25 mouse cellular contexts compared by ENCODE assay signal in the genomic region with DNA sequence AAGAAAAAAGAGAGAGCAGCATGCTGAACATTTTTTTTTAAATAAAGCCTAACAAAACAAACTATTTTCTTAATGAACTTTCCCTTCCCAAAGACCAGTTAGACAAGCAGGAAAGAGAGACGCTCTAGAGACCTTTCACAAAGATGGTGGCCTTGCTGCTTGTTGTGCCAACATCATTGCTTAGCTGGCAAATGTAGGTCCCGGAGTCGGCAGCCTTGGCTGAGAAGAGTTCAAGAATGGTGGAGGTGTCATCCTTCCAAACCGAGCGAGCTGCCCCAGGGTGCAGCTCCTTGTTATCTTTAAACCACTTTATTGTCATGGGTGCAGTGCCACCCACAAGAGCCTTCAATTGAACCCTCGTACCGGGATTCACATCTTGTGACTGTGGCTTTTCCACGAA.
"Had no signal": no experiment of that assay in that cellular context is flagged by ENCODE, and none has a peak within 500 bp of the region (broad histone marks: within the 10 kb centered on the region; RNA-seq: fewer than 3 reads in every experiment).

No protein-coding gene starts in this region.

- H3K36me3 ChIP-seq: embryonic facial prominence, embryonic 10.5 days; embryonic facial prominence, embryonic 12.5 days; embryonic facial prominence, embryonic 13.5 days; embryonic facial prominence, embryonic 15.5 days; forebrain, embryonic 10.5 days; forebrain, embryonic 12.5 days; forebrain, embryonic 15.5 days had no signal

- H3K27ac ChIP-seq: embryonic facial prominence, embryonic 10.5 days; embryonic facial prominence, embryonic 12.5 days; embryonic facial prominence, embryonic 13.5 days; embryonic facial prominence, embryonic 15.5 days; forebrain, embryonic 10.5 days; forebrain, embryonic 12.5 days; forebrain, embryonic 13.5 days; forebrain, embryonic 15.5 days; heart, adult 2 months; heart, embryonic 10.5 days had no signal

- H3K27me3 ChIP-seq: embryonic facial prominence, embryonic 12.5 days; embryonic facial prominence, embryonic 13.5 days; embryonic facial prominence, embryonic 15.5 days; forebrain, embryonic 12.5 days; forebrain, embryonic 13.5 days; forebrain, embryonic 15.5 days had no signal

- DNase-seq: cerebellum, adult 18-20 months; cerebellum, adult 2 months; cerebellum, adult 8-10 months; cerebellum, adult 9-10 months; cerebellum, adult 9-11 months; cerebellum, postnatal 10 days; cerebellum, postnatal 14 days; cerebellum, postnatal 25 days; cerebellum, postnatal 36 days; embryo, embryonic 11 days; forebrain, postnatal 0 days; gastrocnemius, postnatal 25 days; heart, adult 18-20 months; heart, adult 2 months had no signal

- H3K4me3 ChIP-seq: embryonic facial prominence, embryonic 10.5 days; embryonic facial prominence, embryonic 12.5 days; embryonic facial prominence, embryonic 13.5 days; embryonic facial prominence, embryonic 15.5 days; erythroblast, embryonic 14.5 days; forebrain, embryonic 10.5 days; forebrain, embryonic 12.5 days; forebrain, embryonic 13.5 days; forebrain, embryonic 15.5 days; heart, adult 2 months; heart, embryonic 10.5 days had no signal

- H3K4me2 ChIP-seq: embryonic facial prominence, embryonic 12.5 days; embryonic facial prominence, embryonic 13.5 days; embryonic facial prominence, embryonic 15.5 days; forebrain, embryonic 12.5 days; forebrain, embryonic 13.5 days; forebrain, embryonic 15.5 days; heart, embryonic 11.5 days had no signal
